Mouse (Mus musculus): Measurements from ENCODE around the gene Otx1.

DNA sequence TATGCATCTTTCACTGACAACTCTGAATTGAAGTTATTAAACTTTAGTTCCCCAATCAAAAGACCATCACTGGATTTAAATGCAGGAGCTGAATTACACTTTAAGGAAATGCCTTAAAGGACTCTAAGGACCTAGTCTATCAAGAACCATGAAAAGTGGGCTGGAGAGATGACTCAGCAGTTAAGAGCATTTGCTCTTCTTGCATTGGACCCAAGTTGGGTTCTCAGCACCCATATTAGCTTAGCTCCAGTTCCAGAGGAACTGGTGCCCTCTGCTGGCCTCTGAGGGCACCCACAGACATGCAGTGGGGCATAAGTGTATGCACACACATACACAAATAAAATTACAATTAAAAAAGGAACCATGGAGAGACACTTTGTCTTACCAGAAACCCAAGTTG lies 52.6 kb downstream of the Otx1 start:
- TF ChIP-seq CTCF (IDR thresholded peaks at IDR 0.05; ENCODE audit: insufficient read depth, low read length) (no peak), POLR2A (IDR thresholded peaks at IDR 0.05; ENCODE audit: borderline replicate concordance, extremely low read depth, low read depth, low read length) (no peak)
